Mouse (Mus musculus) myocyte (in vitro differentiated cells): Measurements from ENCODE around the gene Ngrn.

ENCODE experiments used
- MAX ChIP-seq: IDR thresholded peaks from one replicate; pipeline ENCODE4 v1.6.1; 2011; ENCODE audit warnings: low read depth, mild to moderate bottlenecking, control low read depth
- MYOD1 ChIP-seq, 3 experiments: IDR thresholded peaks; one replicate each; pipeline ENCODE4 v1.6.1; 2011; ENCODE audit warnings: control low read depth in 2 of 3, low read depth in 2 of 3, mild to moderate bottlenecking in 2 of 3, moderate library complexity in 1 of 3; ENCODE audit not compliant: insufficient read length in 2 of 3, control insufficient read depth in 1 of 3
- POLR2A ChIP-seq: IDR thresholded peaks from one replicate; pipeline ENCODE4 v1.6.1; 2011; ENCODE audit warnings: low read depth, mild to moderate bottlenecking, control low read depth, moderate library complexity; ENCODE audit not compliant: insufficient read length
- POLR2AphosphoS2 ChIP-seq: IDR thresholded peaks from one replicate; pipeline ENCODE4 v1.6.1; 2011; ENCODE audit warnings: low read depth, control low read depth; ENCODE audit not compliant: insufficient read length
- REST ChIP-seq: IDR thresholded peaks from one replicate; pipeline ENCODE4 v1.6.1; 2011; ENCODE audit warnings: mild to moderate bottlenecking, control low read depth, moderate library complexity; ENCODE audit not compliant: insufficient read depth, insufficient read length
- TCF12 ChIP-seq: IDR thresholded peaks from one replicate; pipeline ENCODE4 v1.6.1; 2011; ENCODE audit warnings: mild to moderate bottlenecking, control low read depth; ENCODE audit not compliant: poor library complexity, insufficient read depth, severe bottlenecking
- USF1 ChIP-seq: IDR thresholded peaks from one replicate; pipeline ENCODE4 v1.6.1; 2011; ENCODE audit warnings: low read depth, mild to moderate bottlenecking, control low read depth, moderate library complexity

DNA sequence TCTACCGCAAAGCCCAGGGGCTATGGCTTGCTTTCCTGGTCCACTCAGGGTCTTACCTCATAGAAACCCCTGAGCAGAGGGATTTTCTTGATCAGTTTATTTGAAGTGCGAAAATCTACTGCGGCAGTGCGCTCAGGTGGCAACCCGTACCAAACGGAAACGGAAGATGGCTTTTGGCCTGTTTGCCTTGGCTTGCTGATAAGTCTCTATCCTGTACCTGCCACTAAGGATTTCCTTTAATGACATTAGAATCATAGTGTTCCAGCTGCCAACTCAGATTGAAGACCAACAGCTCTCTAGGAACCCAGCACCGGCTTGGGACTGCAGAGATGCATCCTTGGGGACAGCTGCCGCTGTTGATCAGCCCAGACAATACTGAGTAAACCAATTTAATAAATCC is 27.2 kb upstream of the Ngrn start:
- TF ChIP-seq POLR2AphosphoS2 = no peak
- no peak for TF ChIP-seq POLR2A
- no peak for TF ChIP-seq MAX
- TF ChIP-seq REST = no peak
- TF ChIP-seq MYOD1 (IDR thresholded peaks at IDR 0.05; ENCODE audit: control insufficient read depth in 1 of 3, insufficient read length in 2 of 3, low read depth in 2 of 3) = no peak
- TF ChIP-seq USF1 = no peak
- no peak for TF ChIP-seq TCF12
